Mouse (Mus musculus) midbrain, embryonic 14.5 days (tissue): ENCODE data around the gene Zfp935. TPM values are rescaled to one million over a fixed set of nuclear protein-coding genes. Genes with fewer than 3 reads are reported as not detected.

ENCODE experiments used
- microRNA-seq: library from miRNA; unstranded; fragments of <30 nt; microRNA quantifications from one replicate; pipeline ENCODE4, GENCODE M21; 2016
- polyA plus RNA-seq: library from polyadenylated mRNA; unstranded; fragments of >200 nt; fragmentation: Nextera tagmentation; extraction: Ambion mirVana; gene quantifications from 2 replicates; pipeline ENCODE4 v1.2.1, GENCODE M21; 2014

Zfp935 gene
- polyA plus RNA-seq, 1 experiment from 2014 or later, result not detected

Small RNAs within 50 kb of the gene (microRNA-seq; reads per million reads assigned to microRNA genes)
- gene Gm22256, result not detected

Other genes with a start within 250 kb of the Zfp935 start
- gene Gm3604, start 175.3 kb downstream of the Zfp935 start, polyA plus RNA-seq, result 2.3 and 2.8 TPM in 2 replicates
- 14.7 and 14.8 TPM in 2 replicates for gene Gm49359, start 91.7 kb downstream of the Zfp935 start, polyA plus RNA-seq
- 13.6 and 14.9 TPM in 2 replicates for gene Zfp934, start 12.7 kb upstream of the Zfp935 start, polyA plus RNA-seq
- 12.0 and 12.2 TPM in 2 replicates for gene 6720489N17Rik, start 65.7 kb upstream of the Zfp935 start, polyA plus RNA-seq
- 36.7 and 42.9 TPM in 2 replicates for gene Platr25, start 202.2 kb upstream of the Zfp935 start, polyA plus RNA-seq
- 9.7 and 11.9 TPM in 2 replicates for gene Gm5141, start 227.3 kb upstream of the Zfp935 start, polyA plus RNA-seq